In the genomic region with DNA sequence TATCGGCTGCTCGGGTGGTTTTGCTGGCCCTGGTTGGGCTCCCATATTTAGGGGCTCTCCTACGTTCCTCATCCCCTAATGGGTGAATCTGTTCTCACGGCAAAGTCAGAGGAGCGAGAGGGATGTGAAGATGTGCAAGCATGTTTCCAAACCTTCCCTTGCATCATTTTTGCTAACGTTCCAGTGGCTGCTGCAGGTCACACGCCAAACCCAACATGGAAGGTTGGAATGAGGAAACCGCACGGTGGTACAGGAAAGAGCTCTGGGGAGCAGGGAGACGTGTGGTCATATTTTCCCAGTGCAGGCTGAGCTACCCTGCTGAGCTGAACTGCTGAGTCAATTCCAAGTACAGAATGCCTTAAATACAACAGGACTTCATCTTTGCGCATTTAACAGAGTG, we compare ENCODE assay signal across 25 mouse cellular contexts. TPM values are rescaled to one million over a fixed set of nuclear protein-coding genes. Genes with fewer than 3 reads are reported as not detected.
"Had no signal": no experiment of that assay in that cellular context is flagged by ENCODE, and none has a peak within 500 bp of the region (broad histone marks: within the 10 kb centered on the region; RNA-seq: fewer than 3 reads in every experiment).

No protein-coding gene starts in this region.

- H3K4me3 ChIP-seq: kidney, embryonic 15.5 days; layer of hippocampus, adult 2 months; left cerebral cortex, adult 2 months; liver, embryonic 13.5 days; midbrain, embryonic 12.5 days; midbrain, embryonic 15.5 days; myocyte; neural tube, embryonic 13.5 days; stomach, embryonic 15.5 days had no signal

- H3K4me1 ChIP-seq: kidney, embryonic 15.5 days; liver, embryonic 13.5 days; midbrain, embryonic 15.5 days; stomach, embryonic 15.5 days had no signal

- H3K27ac ChIP-seq: kidney, embryonic 15.5 days; layer of hippocampus, adult 2 months; left cerebral cortex, adult 2 months; liver, embryonic 13.5 days; midbrain, embryonic 12.5 days; midbrain, embryonic 15.5 days; neural tube, embryonic 13.5 days; stomach, embryonic 15.5 days had no signal

- ATAC-seq: midbrain, embryonic 15.5 days had no signal

- DNase-seq: kidney, adult 11 months; kidney, adult 8-10 months; kidney, postnatal 10 days; layer of hippocampus, adult 9-11 months; layer of hippocampus, postnatal 36 days; liver, embryonic 13.5 days; lung, adult 2 months; lung, postnatal 14 days; lung, postnatal 4 days; retina, postnatal 1 day; right cerebral cortex, postnatal 25 days; spleen, adult 18-20 months; thymus, postnatal 25 days had no signal

RNA-seq across cellular contexts. Expression of a gene that starts 8.9 kb away (rescaled TPM):
- total RNA-seq: liver, adult 2 months; megakaryocyte-erythroid progenitor cell, adult 5-6 weeks had no signal
- polyA plus RNA-seq: limb, embryonic 11.5 days; liver, adult 2 months; liver, embryonic 13.5 days; liver, embryonic 16.5 days; midbrain, embryonic 12.5 days had no signal
